Mouse (Mus musculus): ENCODE results near the gene Gm38392.
"Not testable (repeated sequence)": the region's sequence is repeated elsewhere in the genome, so short reads cannot be mapped to it uniquely, and the experiment has no call there.

Gm38392 gene

GRCm38 (mm10) chr3:88276529-88277143, 10.4 kb downstream of the Gm38392 start:
- DNase-seq: peak; percentile 60 to 68

DNA sequence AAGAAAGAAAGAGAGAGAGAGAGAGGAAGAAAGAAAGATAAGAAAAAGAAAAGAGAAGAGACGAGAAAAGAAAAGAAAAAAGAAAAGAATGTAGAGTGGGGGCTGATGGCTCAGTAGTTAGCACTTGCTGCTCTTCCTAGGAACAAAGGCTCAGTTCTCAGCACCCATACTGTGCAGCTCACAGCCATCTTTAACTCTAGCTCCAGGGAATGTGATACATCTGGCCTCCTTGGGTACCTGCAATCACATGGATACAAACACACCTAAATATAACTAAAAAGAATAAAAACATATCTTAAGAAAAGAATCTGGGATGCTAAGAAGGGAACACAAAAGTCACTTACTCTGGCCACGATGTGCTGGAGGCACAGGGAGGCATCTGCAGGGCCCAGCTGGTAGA, 10.9 kb downstream of the Gm38392 start:
- DNase-seq: no peak

DNA sequence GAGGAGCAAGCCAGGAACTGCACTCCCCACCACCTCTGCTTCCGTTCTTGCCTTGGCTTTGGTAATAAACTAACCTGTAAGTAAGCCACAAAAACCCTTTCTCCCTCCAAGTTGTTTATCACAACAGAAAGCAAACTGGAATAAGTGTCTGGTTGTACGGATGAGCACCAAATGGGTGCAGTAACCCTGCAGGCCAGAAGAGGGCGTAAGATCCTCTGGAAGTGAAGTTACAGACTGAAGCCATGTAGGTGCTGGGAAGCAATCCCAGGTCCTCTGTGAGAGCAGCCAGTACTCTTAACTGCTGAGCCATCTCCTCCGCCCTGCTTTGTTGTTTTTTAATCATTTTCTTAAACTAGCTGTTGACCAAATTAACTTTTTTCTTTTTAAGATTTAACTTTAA, 13.0 kb downstream of the Gm38392 start:
- DNase-seq: no peak

DNA sequence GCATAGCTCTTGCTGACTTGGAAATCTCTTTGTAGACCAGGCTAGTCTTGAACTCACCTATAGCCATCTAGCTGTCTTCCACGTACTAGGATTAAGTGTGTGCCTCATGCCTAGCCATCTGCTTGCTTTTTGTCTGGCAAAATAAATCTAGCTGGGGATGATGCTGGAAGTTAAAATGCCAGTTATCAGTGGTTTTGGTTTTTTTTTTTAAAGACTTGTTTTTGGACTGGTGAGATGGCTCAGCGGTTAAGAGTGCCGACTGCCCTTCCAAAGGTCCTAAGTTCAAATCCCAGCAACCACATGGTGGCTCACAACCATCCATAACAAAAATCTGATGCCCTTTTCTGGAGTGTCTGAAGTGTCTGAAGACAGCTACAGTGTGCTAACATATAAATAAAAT, 15.2 kb downstream of the Gm38392 start:
- no peak for DNase-seq

GRCm38 (mm10) chr3:88271298-88271697, 15.7 kb downstream of the Gm38392 start:
- DNase-seq: not testable (repeated sequence)

- DNase-seq: no peak
Measured at GRCm38 (mm10) chr3:88268991-88269390, 18.0 kb downstream of the Gm38392 start.

DNA sequence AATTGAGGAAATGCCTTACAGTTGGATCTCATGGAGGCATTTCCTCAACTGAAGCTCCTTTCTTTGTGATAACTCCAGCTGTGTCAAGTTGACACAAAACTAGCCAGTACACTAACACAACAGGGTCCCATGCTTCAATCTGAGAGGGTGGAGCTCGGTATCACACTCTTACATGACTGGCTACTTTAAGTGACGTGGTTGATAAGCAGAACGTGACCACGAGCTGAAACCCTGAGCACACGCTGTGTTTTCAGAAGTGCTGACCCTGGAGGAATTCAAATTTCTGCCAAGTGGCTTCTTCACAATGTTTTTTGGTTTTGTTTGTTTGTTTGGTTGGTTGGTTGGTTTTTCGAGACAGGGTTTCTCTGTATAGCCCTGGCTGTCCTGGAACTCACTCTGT, 19.0 kb downstream of the Gm38392 start:
- DNase-seq: not testable (repeated sequence)

- DNase-seq: no peak
Measured at GRCm38 (mm10) chr3:88262346-88262745, 24.7 kb downstream of the Gm38392 start.

DNA sequence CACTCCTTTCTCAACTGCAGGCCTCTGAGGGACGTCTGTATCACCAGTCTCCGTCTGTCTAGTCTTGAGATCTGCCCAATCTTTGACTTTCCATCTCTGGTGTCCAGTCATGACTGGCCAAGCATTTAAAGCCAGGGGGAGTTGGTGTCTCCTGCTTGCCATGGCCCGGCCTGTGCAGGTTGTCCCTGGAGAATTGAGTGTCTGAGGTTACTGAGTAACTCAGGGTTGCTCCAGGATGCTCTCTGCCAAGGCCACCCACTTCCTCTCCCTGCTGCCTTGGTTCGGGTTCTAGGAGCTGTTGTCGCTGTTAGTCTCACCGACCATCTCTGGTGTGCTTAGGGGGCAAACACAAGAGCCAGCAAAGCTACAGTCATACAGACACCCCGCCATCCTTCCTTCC, 30.6 kb downstream of the Gm38392 start:
- no peak for DNase-seq

DNA sequence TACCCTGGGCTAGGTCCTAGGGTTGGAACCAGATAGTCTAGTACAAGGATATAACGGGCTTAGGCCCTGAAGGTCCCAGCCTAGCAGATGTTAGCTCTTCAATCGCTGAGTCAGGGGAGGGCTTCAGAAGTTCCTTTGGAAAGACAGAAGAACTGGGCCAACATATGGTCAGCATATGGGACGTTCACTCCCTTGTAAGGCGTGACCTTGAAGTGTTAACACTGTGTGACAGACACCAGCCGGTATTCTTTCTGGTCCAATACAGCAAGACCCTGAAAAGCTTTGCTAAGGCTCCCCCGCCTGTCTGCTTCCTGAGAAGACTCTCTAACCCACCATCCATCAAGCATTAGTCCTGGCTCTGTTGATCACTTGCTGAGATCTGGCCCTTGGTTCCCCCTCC, 31.1 kb downstream of the Gm38392 start:
- no peak for DNase-seq

- DNase-seq: peak; percentile 56 to 63
Measured at GRCm38 (mm10) chr3:88254268-88254926, 32.6 kb downstream of the Gm38392 start, which contains the start of gene Rhbg. Gene Rhbg (minus strand): TSS chr3:88254709.

GRCm38 (mm10) chr3:88252739-88253138, 34.3 kb downstream of the Gm38392 start:
- DNase-seq: no peak

DNA sequence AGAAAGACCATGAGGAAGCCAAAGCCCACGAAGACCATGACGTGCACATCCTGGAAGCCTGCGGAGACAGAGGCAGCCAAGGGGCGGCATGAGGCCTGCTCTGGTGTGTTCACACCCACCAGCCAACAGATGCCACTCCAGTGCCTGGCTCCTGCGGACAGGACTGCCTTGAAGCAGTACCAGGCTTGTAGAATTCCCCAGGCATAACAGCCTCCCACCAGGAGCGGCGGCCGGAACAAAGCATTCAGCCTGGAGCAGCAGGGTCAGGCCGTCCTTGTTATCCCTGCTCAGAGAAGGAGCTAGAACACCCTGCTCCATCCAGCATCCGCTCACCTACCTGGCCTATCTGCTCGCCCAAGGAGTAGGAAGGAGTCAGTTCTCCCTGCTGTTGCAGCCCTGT, 38.6 kb downstream of the Gm38392 start:
- DNase-seq: peak in 1 of 2 experiments; percentile 43

GRCm38 (mm10) chr3:88247666-88248065, 39.3 kb downstream of the Gm38392 start:
- DNase-seq: no peak

DNA sequence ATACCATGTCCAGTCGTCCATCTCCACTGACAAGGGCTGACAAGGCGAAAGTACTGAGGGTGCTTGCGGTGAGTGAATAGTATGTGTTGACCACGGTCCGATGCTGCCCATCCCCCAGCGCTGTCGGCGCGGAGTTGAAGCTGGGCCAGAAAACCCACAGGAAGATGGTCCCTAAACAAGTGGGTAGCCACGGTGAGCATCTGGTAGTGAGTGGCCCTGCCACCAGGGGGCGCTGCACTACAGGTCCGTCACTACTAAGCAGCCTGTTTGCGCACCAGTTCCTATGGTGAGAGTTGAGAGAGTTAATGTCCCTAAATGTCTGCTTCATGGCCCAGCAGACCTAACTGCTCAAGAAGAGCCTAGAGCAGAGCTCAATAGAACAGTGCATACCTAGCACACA, 41.2 kb downstream of the Gm38392 start:
- DNase-seq: peak; percentile 82 to 90

GRCm38 (mm10) chr3:88244071-88244470, 42.9 kb downstream of the Gm38392 start:
- peak; percentile 77 to 82 for DNase-seq

DNA sequence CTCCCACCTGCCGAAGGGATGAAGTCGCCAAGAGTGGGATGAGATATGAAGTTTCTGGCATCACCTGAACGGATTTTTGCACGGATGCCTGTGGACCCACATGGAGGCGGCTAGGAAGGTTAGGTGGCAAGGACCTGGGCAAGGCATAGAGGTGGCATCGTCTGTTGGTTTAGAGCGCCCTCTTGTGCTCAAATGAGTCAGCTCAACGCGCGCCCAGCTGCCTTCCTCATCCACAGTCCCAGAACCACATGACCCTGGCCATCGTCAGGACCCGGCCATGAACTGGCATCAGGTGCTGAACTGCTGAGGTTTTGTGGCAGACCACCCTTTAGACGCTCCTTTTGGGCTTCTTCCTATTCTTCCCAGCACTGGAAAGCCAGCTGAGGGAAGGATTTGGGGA, 44.5 kb downstream of the Gm38392 start:
- peak; percentile 95 to 96 for DNase-seq

GRCm38 (mm10) chr3:88241045-88241786, 45.8 kb downstream of the Gm38392 start:
- peak; percentile 31 to 32 for DNase-seq

- DNase-seq: no peak
Measured at GRCm38 (mm10) chr3:88239446-88239845, 47.6 kb downstream of the Gm38392 start.

DNA sequence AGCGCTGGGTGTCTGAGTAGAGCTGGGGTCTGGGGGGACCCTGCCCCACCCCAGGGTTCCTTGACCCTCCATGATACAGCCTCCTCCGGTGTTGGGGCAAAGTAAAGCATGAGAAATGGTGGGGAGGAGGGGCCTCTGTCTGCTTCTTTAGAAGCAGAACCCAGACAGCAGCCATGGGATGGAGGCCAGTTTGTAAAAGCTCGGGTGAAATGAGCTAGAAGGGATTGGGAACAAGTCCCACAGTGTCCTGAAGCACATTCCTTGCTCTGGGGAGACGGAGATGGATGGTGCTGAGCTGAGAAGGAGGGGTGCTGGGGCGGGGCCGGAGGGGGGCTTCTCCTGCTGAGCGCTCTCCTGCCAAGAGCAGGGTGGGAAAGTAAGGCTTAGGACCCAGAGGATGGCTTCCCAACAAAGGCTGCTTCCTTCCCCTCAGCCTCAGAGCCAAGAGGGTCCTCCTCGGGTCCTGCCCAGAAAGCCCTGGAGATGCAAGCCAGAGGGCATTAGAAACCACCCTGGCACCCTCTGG, 48.1 kb downstream of the Gm38392 start:
- peak; percentile 59 to 62 for DNase-seq

DNA sequence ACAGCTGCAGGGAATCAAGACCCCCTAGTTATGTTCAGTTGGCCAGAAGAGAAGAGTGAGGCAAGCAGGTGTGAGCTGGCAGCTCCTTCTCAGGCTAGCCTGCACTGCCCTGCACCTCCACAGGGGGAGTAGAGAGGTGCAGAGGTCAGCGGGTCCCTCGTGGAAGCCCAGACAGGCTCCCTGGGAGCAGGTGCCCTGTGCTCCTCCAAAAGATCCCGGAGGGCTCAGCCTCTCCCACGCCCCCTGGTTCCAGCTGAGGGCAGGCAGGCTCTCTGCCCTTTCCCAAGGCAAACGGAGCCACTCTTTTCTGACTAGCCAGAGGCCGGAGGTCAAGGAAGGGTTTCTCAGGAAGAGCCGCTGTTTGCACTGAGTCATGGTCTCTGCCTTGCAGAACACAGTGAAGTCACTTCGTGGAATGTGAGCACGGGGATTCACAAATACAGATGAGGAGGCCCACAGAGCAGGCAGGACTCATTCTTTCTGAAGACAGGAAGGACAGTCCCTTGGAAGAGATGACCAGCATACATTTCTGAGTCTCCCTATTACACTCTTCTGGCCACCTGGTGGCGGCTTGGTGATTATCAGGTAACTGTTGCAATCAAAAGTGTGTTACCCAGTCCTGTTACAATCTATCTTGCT, 49.3 kb downstream of the Gm38392 start:
- peak; percentile 76 to 81 for DNase-seq

- DNase-seq: peak in 1 of 2 experiments; percentile 18
Measured at GRCm38 (mm10) chr3:88237161-88237555, 49.9 kb downstream of the Gm38392 start.

DNA sequence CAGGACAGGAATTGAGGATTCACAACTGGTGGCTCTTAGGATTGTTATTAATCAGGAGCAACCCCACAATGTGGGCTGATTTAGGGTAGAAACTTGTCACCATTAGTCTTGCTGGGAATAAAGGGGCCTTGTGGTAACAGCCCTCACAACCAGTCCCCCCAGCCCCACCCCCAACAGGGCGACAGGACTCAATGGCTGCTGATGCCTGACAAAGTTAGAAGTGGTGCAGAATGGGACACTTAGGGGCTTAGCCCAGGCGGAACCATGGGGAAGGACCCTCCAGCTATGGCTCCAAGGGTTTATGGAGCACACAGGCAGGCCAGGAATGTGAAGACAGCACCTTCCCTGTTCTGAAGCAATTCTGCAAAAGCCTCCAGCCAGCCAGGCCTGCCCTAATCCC, 51.4 kb downstream of the Gm38392 start:
- DNase-seq: no peak
